Mouse (Mus musculus): ENCODE data around the gene Pfkfb4.

Gene Pfkfb4

GRCm38 (mm10) chr9:109057543-109057942, 66.0 kb downstream of the Pfkfb4 start:
- no peak for DNase-seq (ENCODE audit: low spot score in 2 of 2)

DNA sequence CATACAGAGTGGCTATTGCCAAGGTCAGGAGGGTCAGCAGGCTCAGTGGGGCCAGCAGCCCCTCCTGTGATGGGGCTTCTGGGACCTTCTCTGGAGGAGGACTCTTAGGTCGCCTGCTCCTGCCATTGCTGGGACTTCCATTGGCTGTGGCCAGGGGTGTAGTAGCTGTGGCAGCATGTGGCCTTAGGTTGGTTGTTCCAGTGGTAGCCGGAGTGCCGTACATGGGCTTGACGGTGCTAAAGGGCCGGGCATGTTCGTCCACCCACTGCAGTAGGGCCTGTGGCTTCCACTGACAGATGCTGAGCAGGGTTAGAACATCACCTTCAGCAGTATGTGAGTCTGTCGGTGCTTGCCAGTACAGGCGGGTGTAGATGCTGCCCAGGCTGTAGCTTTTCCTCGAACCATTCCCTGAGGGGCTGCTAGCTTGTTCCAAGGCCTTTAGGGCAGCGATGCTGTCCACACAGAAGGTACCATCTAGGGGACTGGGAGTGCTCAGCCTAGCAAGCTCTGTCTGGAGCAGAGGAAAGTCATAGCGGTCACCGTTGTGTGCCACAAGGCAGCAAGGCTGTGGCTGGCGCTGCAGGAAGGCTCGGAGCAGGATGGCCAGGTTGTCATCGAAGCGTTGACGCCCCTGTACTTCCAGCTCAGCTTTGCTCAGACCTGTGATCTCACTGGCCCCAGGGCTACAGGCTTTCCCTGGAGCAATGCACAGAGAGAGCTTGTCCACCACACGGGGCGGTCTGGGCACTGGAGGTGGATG, 66.6 kb downstream of the Pfkfb4 start:
- peak in 1 of 2 experiments; percentile 63 for DNase-seq (ENCODE audit: low spot score in 2 of 2)

- peak; percentile 86 to 94 for DNase-seq (ENCODE audit: low spot score in 2 of 2)
Observed at GRCm38 (mm10) chr9:109059136-109059903, 67.7 kb downstream of the Pfkfb4 start, which contains the start of gene Trex1. Trex1 (minus strand) TSS chr9:109059734.

DNA sequence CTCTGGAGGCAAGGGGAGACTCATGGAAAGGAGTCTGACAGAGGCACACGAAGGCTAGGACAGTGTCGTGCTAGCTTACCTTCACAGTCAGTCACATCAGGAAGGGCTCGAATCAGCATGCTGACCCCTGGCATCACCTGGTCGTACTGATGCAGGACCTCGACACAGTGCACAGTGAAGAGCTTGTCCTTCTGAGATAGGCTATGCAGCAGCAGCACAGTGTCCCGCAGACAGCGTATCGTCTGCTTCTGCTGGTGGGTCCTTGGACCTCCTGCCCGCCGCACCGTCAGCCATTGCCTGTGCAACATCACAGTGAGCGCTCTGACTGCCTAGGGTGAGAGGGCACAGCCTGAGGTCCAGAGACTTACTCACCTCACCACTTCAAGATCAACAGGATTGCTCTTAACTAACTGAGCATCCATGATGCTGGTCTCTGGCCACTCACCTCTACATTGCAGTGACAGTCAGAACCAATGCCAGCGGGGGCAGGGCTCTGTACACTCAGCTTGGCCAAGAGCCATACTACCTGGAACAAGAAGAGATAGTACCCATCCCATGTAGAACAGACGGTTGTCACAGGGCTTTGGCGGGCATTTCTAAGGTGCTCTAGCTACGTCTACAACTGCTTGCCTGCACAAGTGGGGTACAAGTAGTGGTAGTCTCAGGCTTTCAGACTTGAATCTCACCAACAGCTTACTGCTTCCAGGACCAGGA, 68.8 kb downstream of the Pfkfb4 start:
- DNase-seq (ENCODE audit: low spot score in 2 of 2): peak in 1 of 2 experiments; percentile 63

GRCm38 (mm10) chr9:109060898-109061295, 69.3 kb downstream of the Pfkfb4 start:
- DNase-seq (ENCODE audit: low spot score in 2 of 2): peak in 1 of 2 experiments; percentile 56

DNA sequence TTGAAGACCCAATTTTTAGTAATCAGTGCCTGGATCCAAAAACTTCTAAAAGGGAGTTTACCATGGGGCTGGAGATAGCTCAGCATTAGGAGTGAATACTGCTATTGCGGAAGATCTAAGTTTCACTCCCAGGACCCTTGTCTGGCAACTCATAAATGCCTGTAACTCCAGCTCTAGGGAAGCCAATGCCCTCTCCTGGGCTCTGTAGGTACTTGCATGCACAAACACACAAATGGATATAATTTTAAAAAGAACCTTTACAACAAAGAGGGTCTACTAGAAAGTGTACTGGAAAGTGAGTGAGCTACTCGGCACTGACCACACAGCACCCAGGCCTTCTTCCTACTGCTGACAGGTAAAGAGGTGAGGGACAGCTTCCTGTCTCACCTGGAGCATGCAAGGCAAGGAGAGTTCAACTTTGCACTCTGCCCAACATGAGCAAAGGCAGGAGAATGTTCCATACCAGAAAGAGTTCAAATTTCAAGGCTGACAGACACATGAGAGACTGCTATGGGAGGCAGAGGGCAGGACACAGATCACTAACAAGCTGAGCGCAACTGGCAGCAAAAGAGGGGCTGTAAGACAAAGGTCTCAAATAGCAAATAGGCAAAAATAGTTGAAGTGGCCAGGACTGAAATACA, 76.6 kb downstream of the Pfkfb4 start:
- DNase-seq (ENCODE audit: low spot score in 2 of 2): no peak

DNA sequence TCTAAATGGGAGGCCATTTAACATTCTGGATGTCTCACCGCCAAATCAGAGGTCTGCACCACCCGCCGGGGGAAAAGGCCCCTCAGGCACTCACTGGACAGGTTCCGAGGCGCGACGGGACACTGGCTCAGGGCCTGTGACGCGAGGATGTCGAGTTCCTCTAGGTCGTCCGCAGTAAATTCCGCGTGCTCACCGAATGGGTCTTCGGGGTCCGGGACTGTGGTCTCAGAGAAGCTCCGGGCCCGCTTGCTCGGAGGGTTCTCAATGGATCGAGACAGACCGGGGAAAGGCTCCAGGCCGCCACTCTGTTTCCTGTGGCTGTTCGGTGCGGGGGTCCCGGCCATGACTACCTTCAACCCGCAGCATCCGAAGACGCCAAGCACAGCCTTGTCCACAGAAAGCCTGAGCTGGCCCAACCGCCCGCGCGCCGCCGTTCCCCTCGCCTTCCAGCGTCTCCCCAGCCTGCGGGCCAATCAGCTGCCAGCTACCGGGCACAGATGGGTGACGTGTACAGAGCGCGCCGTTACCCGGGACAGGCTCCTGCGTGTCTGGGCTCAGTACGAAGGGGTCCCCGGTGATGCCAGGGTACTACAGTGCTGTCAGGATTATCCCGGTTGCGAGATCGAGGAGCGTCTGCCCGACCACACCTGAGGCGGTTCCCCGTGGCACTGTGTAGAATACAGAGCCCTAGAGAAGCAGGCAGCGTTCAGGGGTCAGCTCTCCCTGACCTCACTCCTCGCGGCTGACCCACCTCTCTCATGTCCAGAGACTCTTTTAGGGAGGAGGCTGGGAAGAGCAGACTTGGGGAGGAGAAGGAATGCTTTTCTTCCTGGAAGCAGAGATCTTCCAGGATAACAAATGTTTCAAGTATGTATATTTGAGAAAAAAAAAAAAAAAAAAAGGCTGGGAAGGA, 82.3 kb downstream of the Pfkfb4 start, which contains the start of gene Atrip:
Gene Atrip (minus strand): TSS at position 464 of the 913 bp plus-strand sequence.
- DNase-seq (ENCODE audit: low spot score in 2 of 2): peak; percentile 88 to 96

DNA sequence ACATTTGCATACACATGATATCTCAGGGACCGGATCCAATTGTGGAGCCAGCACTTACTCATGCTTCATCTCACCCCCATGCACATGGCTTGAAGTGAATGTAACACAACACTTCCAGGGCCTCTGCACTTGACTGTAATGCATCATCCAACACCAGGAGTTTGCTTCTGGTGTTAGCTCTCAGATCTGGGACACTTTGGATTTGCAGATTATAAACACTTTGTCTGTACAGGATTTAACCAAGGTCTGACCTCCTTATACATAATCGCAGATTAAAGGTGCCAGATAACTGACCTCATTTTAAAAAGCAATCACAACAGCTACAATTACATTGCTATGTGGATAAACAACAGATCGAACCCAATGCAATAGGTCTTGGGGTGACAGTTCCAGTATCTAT, 88.9 kb downstream of the Pfkfb4 start:
- DNase-seq (ENCODE audit: low spot score in 2 of 2): no peak

DNA sequence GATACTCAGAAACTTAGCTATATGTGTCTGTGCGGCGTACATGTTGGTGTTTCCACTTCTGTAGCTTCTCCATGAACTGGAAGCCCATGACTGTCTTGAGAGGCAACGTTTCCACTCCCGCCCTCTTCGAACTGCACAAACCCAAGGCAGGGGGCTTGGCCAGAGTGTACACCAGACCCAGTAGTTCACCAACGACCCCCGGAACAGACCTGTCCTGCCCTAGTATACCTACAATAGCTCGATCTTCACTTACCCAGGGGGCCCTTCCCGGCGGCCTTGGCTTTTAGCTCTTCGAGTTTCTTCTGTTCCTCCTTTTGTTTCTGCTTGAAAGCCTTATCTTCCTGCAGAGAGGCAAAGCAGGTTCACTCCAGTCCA, 90.2 kb downstream of the Pfkfb4 start:
- no peak for DNase-seq (ENCODE audit: low spot score in 2 of 2)

All from spleen, postnatal 4 days (tissue).